Mouse (Mus musculus): ENCODE results near the gene Cmah. TPM values are rescaled to one million over a fixed set of nuclear protein-coding genes. Genes with fewer than 3 reads are reported as not detected.

Gene Cmah
- polyA plus RNA-seq, 1 experiment from 2014 or later: 0.24 TPM

GRCm38 (mm10) chr13:24318618-24319017, 8.6 kb upstream of the Cmah start:
- WGBS: 16% methylated on average over 4 of the region's 4 CpGs

GRCm38 (mm10) chr13:24321313-24321712, 5.9 kb upstream of the Cmah start:
- H3K9me3 ChIP-seq (replicated peaks): no peaks in the 10 kb centered on the region
- H3K27me3 ChIP-seq (replicated peaks): no peaks in the 10 kb centered on the region
- ATAC-seq (ENCODE audit: insufficient number of reproducible peaks, low FRiP score): no peak
- no peaks in the 10 kb centered on the region for H3K36me3 ChIP-seq
- no peak overlapping the region for H3K9ac ChIP-seq
- no peak overlapping the region for H3K27ac ChIP-seq (ENCODE audit: poor library complexity, severe bottlenecking)
- no peak overlapping the region for H3K4me3 ChIP-seq
- H3K4me1 ChIP-seq (replicated peaks): no peaks in the 10 kb centered on the region
- no peak overlapping the region for H3K4me2 ChIP-seq
- 70% methylated on average over 6 of the region's 6 CpGs for whole genome bisulfite sequencing

More at GRCm38 (mm10) chr13:24318618-24319017, 8.6 kb upstream of the Cmah start:
- no peak overlapping the region for H3K27ac ChIP-seq (ENCODE audit: poor library complexity, severe bottlenecking)
- H3K9ac ChIP-seq: no peak overlapping the region
- ATAC-seq (ENCODE audit: insufficient number of reproducible peaks, low FRiP score): no peak
- H3K27me3 ChIP-seq (replicated peaks): 0 out of 2 replicates have a peak, but pooled peaks cover 7% of the 10 kb centered on the region
- H3K9me3 ChIP-seq (replicated peaks): no peaks in the 10 kb centered on the region
- no peak overlapping the region for H3K4me2 ChIP-seq
- no peaks in the 10 kb centered on the region for H3K36me3 ChIP-seq
- H3K4me3 ChIP-seq: no peak overlapping the region
- H3K4me1 ChIP-seq (replicated peaks): no peaks in the 10 kb centered on the region

- Histone ChIP-seq H3K4me1 (replicated peaks) (no peaks in the 10 kb centered on the region), H3K27ac (ENCODE audit: poor library complexity, severe bottlenecking) (no peak overlapping the region), H3K36me3 (no peaks in the 10 kb centered on the region), H3K27me3 (replicated peaks) (no peaks in the 10 kb centered on the region), H3K4me3 (no peak overlapping the region), H3K9me3 (replicated peaks) (no peaks in the 10 kb centered on the region), H3K9ac (no peak overlapping the region), H3K4me2 (no peak overlapping the region)
- 75% methylated on average over 9 of the region's 9 CpGs for WGBS
- no peak for ATAC-seq (ENCODE audit: insufficient number of reproducible peaks, low FRiP score)
Measured at GRCm38 (mm10) chr13:24328036-24328817, 1.0 kb downstream of the Cmah start.

- Histone ChIP-seq H3K4me3 (no peak overlapping the region), H3K9me3 (replicated peaks) (no peaks in the 10 kb centered on the region), H3K4me2 (no peak overlapping the region), H3K9ac (no peak overlapping the region), H3K27ac (ENCODE audit: poor library complexity, severe bottlenecking) (no peak overlapping the region), H3K27me3 (replicated peaks) (no peaks in the 10 kb centered on the region), H3K4me1 (replicated peaks) (no peaks in the 10 kb centered on the region), H3K36me3 (no peaks in the 10 kb centered on the region)
- ATAC-seq (ENCODE audit: insufficient number of reproducible peaks, low FRiP score): no peak
- WGBS: 65% methylated on average over 4 of the region's 4 CpGs
Measured at GRCm38 (mm10) chr13:24330128-24330527, 2.9 kb downstream of the Cmah start.

- H3K9me3 ChIP-seq (replicated peaks): no peaks in the 10 kb centered on the region
- H3K27me3 ChIP-seq (replicated peaks): no peaks in the 10 kb centered on the region
- no peaks in the 10 kb centered on the region for H3K4me1 ChIP-seq (replicated peaks)
- no peak overlapping the region for H3K9ac ChIP-seq
- H3K4me2 ChIP-seq: no peak overlapping the region
- WGBS: 72% methylated on average over 7 of the region's 7 CpGs
- H3K27ac ChIP-seq (ENCODE audit: poor library complexity, severe bottlenecking): no peak overlapping the region
- no peak overlapping the region for H3K4me3 ChIP-seq
- H3K36me3 ChIP-seq: no peaks in the 10 kb centered on the region
- no peak for ATAC-seq (ENCODE audit: insufficient number of reproducible peaks, low FRiP score)
Measured at GRCm38 (mm10) chr13:24330836-24331523, 3.8 kb downstream of the Cmah start.

- 52% methylated on average over 3 of the region's 3 CpGs for WGBS
- Histone ChIP-seq H3K4me1 (replicated peaks) (no peaks in the 10 kb centered on the region), H3K4me2 (no peak overlapping the region), H3K9ac (no peak overlapping the region), H3K9me3 (replicated peaks) (no peaks in the 10 kb centered on the region), H3K27me3 (replicated peaks) (no peaks in the 10 kb centered on the region), H3K4me3 (no peak overlapping the region), H3K36me3 (no peaks in the 10 kb centered on the region), H3K27ac (ENCODE audit: poor library complexity, severe bottlenecking) (no peak overlapping the region)
- ATAC-seq (ENCODE audit: insufficient number of reproducible peaks, low FRiP score): no peak
Measured at GRCm38 (mm10) chr13:24332537-24332936, 5.3 kb downstream of the Cmah start.

- H3K36me3 ChIP-seq: no peaks in the 10 kb centered on the region
- H3K27me3 ChIP-seq (replicated peaks): no peaks in the 10 kb centered on the region
- H3K4me3 ChIP-seq: no peak overlapping the region
- ATAC-seq (ENCODE audit: insufficient number of reproducible peaks, low FRiP score): no peak
- H3K9ac ChIP-seq: no peak overlapping the region
- H3K9me3 ChIP-seq (replicated peaks): no peaks in the 10 kb centered on the region
- no peak overlapping the region for H3K27ac ChIP-seq (ENCODE audit: poor library complexity, severe bottlenecking)
- no peaks in the 10 kb centered on the region for H3K4me1 ChIP-seq (replicated peaks)
- no peak overlapping the region for H3K4me2 ChIP-seq
- WGBS: 68% methylated on average over 4 of the region's 4 CpGs
Measured at GRCm38 (mm10) chr13:24336818-24337217, 9.6 kb downstream of the Cmah start.

- 50% methylated on average over 3 of the region's 3 CpGs for WGBS
- ATAC-seq (ENCODE audit: insufficient number of reproducible peaks, low FRiP score): no peak
- no peaks in the 10 kb centered on the region for H3K4me1 ChIP-seq (replicated peaks)
Measured at GRCm38 (mm10) chr13:24337874-24338273, 10.7 kb downstream of the Cmah start.

GRCm38 (mm10) chr13:24338343-24338861, 11.2 kb downstream of the Cmah start:
- Histone ChIP-seq H3K36me3 (no peaks in the 10 kb centered on the region), H3K27ac (ENCODE audit: poor library complexity, severe bottlenecking) (no peak overlapping the region), H3K27me3 (replicated peaks) (no peaks in the 10 kb centered on the region), H3K9ac (no peak overlapping the region), H3K4me3 (no peak overlapping the region), H3K4me1 (replicated peaks) (no peaks in the 10 kb centered on the region), H3K9me3 (replicated peaks) (no peaks in the 10 kb centered on the region), H3K4me2 (no peak overlapping the region)
- ATAC-seq (ENCODE audit: insufficient number of reproducible peaks, low FRiP score): no peak
- WGBS: 50% methylated on average over 4 of the region's 4 CpGs

More at GRCm38 (mm10) chr13:24337874-24338273, 10.7 kb downstream of the Cmah start:
- Histone ChIP-seq H3K27me3 (replicated peaks) (no peaks in the 10 kb centered on the region), H3K27ac (ENCODE audit: poor library complexity, severe bottlenecking) (no peak overlapping the region), H3K9ac (no peak overlapping the region), H3K9me3 (replicated peaks) (no peaks in the 10 kb centered on the region), H3K4me3 (no peak overlapping the region), H3K4me2 (no peak overlapping the region), H3K36me3 (no peaks in the 10 kb centered on the region)

- Histone ChIP-seq H3K27me3 (replicated peaks) (no peaks in the 10 kb centered on the region), H3K27ac (ENCODE audit: poor library complexity, severe bottlenecking) (no peak overlapping the region), H3K9ac (no peak overlapping the region), H3K4me3 (no peak overlapping the region), H3K4me2 (no peak overlapping the region), H3K9me3 (replicated peaks) (no peaks in the 10 kb centered on the region), H3K36me3 (no peaks in the 10 kb centered on the region), H3K4me1 (replicated peaks) (no peaks in the 10 kb centered on the region)
- no peak for ATAC-seq (ENCODE audit: insufficient number of reproducible peaks, low FRiP score)
Measured at GRCm38 (mm10) chr13:24339907-24340306, 12.7 kb downstream of the Cmah start.

- H3K4me2 ChIP-seq: no peak overlapping the region
- no peak overlapping the region for H3K27ac ChIP-seq (ENCODE audit: poor library complexity, severe bottlenecking)
- 70% methylated on average over 6 of the region's 6 CpGs for WGBS
- H3K4me1 ChIP-seq (replicated peaks): no peaks in the 10 kb centered on the region
- ATAC-seq (ENCODE audit: insufficient number of reproducible peaks, low FRiP score): no peak
- no peaks in the 10 kb centered on the region for H3K36me3 ChIP-seq
- H3K27me3 ChIP-seq (replicated peaks): no peaks in the 10 kb centered on the region
- H3K4me3 ChIP-seq: no peak overlapping the region
- no peaks in the 10 kb centered on the region for H3K9me3 ChIP-seq (replicated peaks)
- no peak overlapping the region for H3K9ac ChIP-seq
Measured at GRCm38 (mm10) chr13:24340462-24340861, 13.3 kb downstream of the Cmah start.
